ENCODE assay signal across 8 mouse cellular contexts in the genomic region with DNA sequence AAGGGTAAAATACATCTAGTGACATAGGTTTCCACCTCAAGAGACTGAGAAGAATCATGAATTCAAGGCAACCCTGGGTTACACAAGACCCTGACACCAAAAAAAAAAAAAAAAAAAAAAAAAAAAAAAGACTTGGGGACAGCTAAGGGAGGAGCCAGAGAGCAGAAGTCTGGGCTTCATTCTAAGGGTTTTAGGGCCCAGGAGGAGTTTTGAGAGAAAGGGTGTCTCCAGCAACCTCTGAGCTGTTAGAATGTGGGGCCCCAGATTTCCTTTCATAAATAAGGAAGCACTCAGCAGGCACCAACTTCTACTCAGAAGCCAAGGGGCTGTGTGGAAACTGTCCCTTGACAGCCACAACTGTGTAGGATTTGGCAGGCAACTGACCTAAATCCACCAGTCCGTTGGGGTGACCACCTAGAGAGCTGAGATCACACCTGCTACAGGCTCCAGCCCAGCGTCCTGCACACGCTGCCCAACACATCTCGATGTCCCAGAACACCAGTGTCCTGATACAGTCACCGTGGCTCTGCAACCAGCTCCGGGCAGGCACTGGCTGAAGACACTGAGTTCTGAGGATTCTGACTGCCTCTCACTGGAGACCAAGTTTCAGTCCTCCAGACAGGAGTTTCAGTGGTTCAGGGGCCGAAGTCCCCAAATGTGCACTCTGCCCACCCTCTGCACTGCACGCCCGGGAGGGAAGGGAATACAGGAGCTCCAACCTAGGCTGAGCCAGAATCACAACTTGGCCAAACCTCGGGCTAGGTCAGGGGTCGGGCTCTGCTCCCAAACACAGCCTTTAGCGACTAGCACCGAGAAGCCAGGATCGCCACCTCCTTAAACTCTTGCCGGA. TPM values are rescaled to one million over a fixed set of nuclear protein-coding genes. Genes with fewer than 3 reads are reported as not detected.
A peak's percentile ranks its signal among the peaks of the same experiment; 100 is the strongest.
DNase-seq lines count a peak whose midpoint lies in the region; ATAC-seq and TF ChIP-seq lines count a peak whose summit lies in the region.

No protein-coding gene starts in this region.

- TF ChIP-seq EP300 in heart, adult 2 months (IDR thresholded peaks at IDR 0.05; ENCODE audit: insufficient read depth, low read depth, low read length): no peak
- TF ChIP-seq EP300 in lung, postnatal 0 days (IDR thresholded peaks at IDR 0.05): no peak

- no peaks in the 10 kb centered on the region for H3K9me3 ChIP-seq in forebrain, postnatal 0 days (ENCODE audit: low read length)
- no peaks in the 10 kb centered on the region for H3K9me3 ChIP-seq in lung, postnatal 0 days (ENCODE audit: low read length)

- H3K4me2 ChIP-seq in forebrain, postnatal 0 days (ENCODE audit: low read depth): peak overlapping the region; percentile 80
- peak overlapping the region; percentile 77 for H3K4me2 ChIP-seq in lung, postnatal 0 days (replicated peaks; ENCODE audit: low read depth, low read length)

- H3K27ac ChIP-seq in heart, adult 2 months: peak overlapping the region; percentile 93
- H3K27ac ChIP-seq in forebrain, postnatal 0 days (ENCODE audit: low read depth, low read length): peak overlapping the region; percentile 88
- H3K27ac ChIP-seq in lung, postnatal 0 days (ENCODE audit: low read length): peak overlapping the region; percentile 98

- intact Hi-C loops in heart, adult 2 months (cut with DNase I): no loop called here

- peak overlapping the region; percentile 90 for H3K9ac ChIP-seq in heart, adult 2 months (ENCODE audit: low read depth, low read length)
- H3K9ac ChIP-seq in forebrain, postnatal 0 days: peak overlapping the region; percentile 92
- H3K9ac ChIP-seq in lung, postnatal 0 days (replicated peaks; ENCODE audit: low read depth): peak overlapping the region; percentile 90

- H3K27me3 ChIP-seq in heart, adult 2 months (ENCODE audit: control insufficient read depth, insufficient read depth, low read length): no peaks in the 10 kb centered on the region
- H3K27me3 ChIP-seq in forebrain, postnatal 0 days (ENCODE audit: insufficient read depth, low read length): no peaks in the 10 kb centered on the region
- H3K27me3 ChIP-seq in lung, postnatal 0 days (replicated peaks; ENCODE audit: insufficient read depth, low read length): no peaks in the 10 kb centered on the region

- 0 out of 2 replicates have a peak, but pooled peaks cover 7% of the 10 kb centered on the region for H3K79me2 ChIP-seq in heart, adult 2 months (replicated peaks; ENCODE audit: control insufficient read depth, insufficient read depth, low read length)

- peak; percentile 5 for ATAC-seq in forebrain, postnatal 0 days
- no peak for ATAC-seq in lung, postnatal 0 days

- under 1% methylated on average over 15 of the region's 15 CpGs for WGBS in heart, adult 2 months
- WGBS in forebrain, postnatal 0 days: under 1% methylated on average over 15 of the region's 15 CpGs
- WGBS in lung, postnatal 0 days: 2% methylated on average over 15 of the region's 15 CpGs

- H3K36me3 ChIP-seq in heart, adult 2 months (ENCODE audit: control insufficient read depth, insufficient read depth, low read length): peaks cover 2% of the 10 kb centered on the region
- no peaks in the 10 kb centered on the region for H3K36me3 ChIP-seq in forebrain, postnatal 0 days (ENCODE audit: insufficient read depth)
- no peaks in the 10 kb centered on the region for H3K36me3 ChIP-seq in lung, postnatal 0 days (ENCODE audit: insufficient read depth, low read length)

- no peak for TF ChIP-seq CTCF in heart, adult 2 months (IDR thresholded peaks at IDR 0.05)
- no peak for TF ChIP-seq CTCF in forebrain, postnatal 0 days (IDR thresholded peaks at IDR 0.05; ENCODE audit: low read depth)
- TF ChIP-seq CTCF in lung, postnatal 0 days (IDR thresholded peaks at IDR 0.05): no peak

- H3K4me3 ChIP-seq in heart, adult 2 months: peak overlapping the region; percentile 96
- H3K4me3 ChIP-seq in forebrain, postnatal 0 days (ENCODE audit: low read depth, low read length): peak overlapping the region; percentile 97
- peak overlapping the region; percentile 90 for H3K4me3 ChIP-seq in lung, postnatal 0 days (ENCODE audit: low read depth, low read length)

- H3K4me1 ChIP-seq in heart, adult 2 months (ENCODE audit: control insufficient read depth, insufficient read depth, low read length): peaks cover 19% of the 10 kb centered on the region
- H3K4me1 ChIP-seq in forebrain, postnatal 0 days (ENCODE audit: insufficient read depth): peaks cover 23% of the 10 kb centered on the region
- H3K4me1 ChIP-seq in lung, postnatal 0 days (ENCODE audit: insufficient read depth, low read depth, low read length): peaks cover 38% of the 10 kb centered on the region

- peak; percentile 45 to 63 for DNase-seq in heart, adult 2 months
- DNase-seq in heart, postnatal 4 days: no peak
- peak; percentile 65 for DNase-seq in adipocyte (ENCODE audit: low spot score)
- peak; percentile 47 for DNase-seq in forebrain, postnatal 0 days
- peak; percentile 72 to 75 for DNase-seq in kidney, adult 8-10 months
- peak; percentile 79 for DNase-seq in lung, postnatal 0 days (ENCODE audit: low spot score)
- DNase-seq in skeletal muscle tissue, adult 2 months (ENCODE audit: low read depth, low spot score): peak; percentile 37
- no peak for DNase-seq in right cerebral cortex, postnatal 36 days (ENCODE audit: low spot score in 2 of 2)

- TF ChIP-seq POLR2A in heart, adult 2 months (IDR thresholded peaks at IDR 0.05; ENCODE audit: insufficient read depth, low read depth, low read length): no peak

RNA-seq across cellular contexts. Expression of a gene that starts 0.9 kb away (rescaled TPM):
- total RNA-seq in heart, adult 2 months (2021): 10 to 100 TPM; 11.8 to 18.6 TPM
- 25.7 and 26.4 TPM in 2 replicates for polyA plus RNA-seq in heart, adult 2 months (2012; rRNA removed)
- 10 to 100 TPM; 25.9 to 28.6 TPM for total RNA-seq in heart, postnatal 4 days (2021)
- 42.2 and 43.8 TPM in 2 replicates for total RNA-seq in forebrain, postnatal 0 days (2014; rRNA removed)
- 37.8 and 43.1 TPM in 2 replicates for polyA plus RNA-seq in forebrain, postnatal 0 days (2015; fragmentation: Nextera tagmentation; extraction: Ambion mirVana)
- 77.3 and 84.9 TPM in 2 replicates for polyA plus RNA-seq in lung, postnatal 0 days (2015; fragmentation: Nextera tagmentation; extraction: Ambion mirVana)

RNA-seq across cellular contexts. Expression of a gene that starts 47.9 kb away (rescaled TPM):
- 10 to 100 TPM; 27.1 to 32.4 TPM for total RNA-seq in heart, adult 2 months (2021)
- polyA plus RNA-seq in heart, adult 2 months (2012; rRNA removed): 13.5 and 16.6 TPM in 2 replicates
- 10 to 100 TPM; 15.3 to 17.3 TPM for total RNA-seq in heart, postnatal 4 days (2021)
- 92.4 and 106 TPM in 2 replicates for total RNA-seq in forebrain, postnatal 0 days (2014; rRNA removed)
- polyA plus RNA-seq in forebrain, postnatal 0 days (2015; fragmentation: Nextera tagmentation; extraction: Ambion mirVana): 54.7 and 106 TPM in 2 replicates
- polyA plus RNA-seq in lung, postnatal 0 days (2015; fragmentation: Nextera tagmentation; extraction: Ambion mirVana): 40.6 and 50.1 TPM in 2 replicates

Comparison
In these comparisons a context has a peak if more than half of its experiments do, and no peak if none do; other contexts are left out.
1. DNase-seq: peak in heart, adult 2 months (2 of 2), adipocyte (single experiment), forebrain, postnatal 0 days (single experiment), kidney, adult 8-10 months (2 of 2), lung, postnatal 0 days (single experiment) and skeletal muscle tissue, adult 2 months (single experiment); none in heart, postnatal 4 days (single experiment) and right cerebral cortex, postnatal 36 days (0 of 2).
2. Peak in every context shown above with its lines, with median percentiles within 50 percentile points of each other: H3K27ac ChIP-seq, H3K4me3 ChIP-seq and H3K9ac ChIP-seq.